Mouse (Mus musculus): ENCODE results near the gene Alg11. TPM values are rescaled to one million over a fixed set of nuclear protein-coding genes. Genes with fewer than 3 reads are reported as not detected.
A peak's percentile ranks its signal among the peaks of the same experiment; 100 is the strongest.

Gene Alg11
- 34.5 and 43.8 TPM in 2 replicates for polyA plus RNA-seq (2014; fragmentation: Nextera tagmentation; extraction: Ambion mirVana)

GRCm38 (mm10) chr8:22060446-22060889 is at the start of gene Alg11:
Gene Alg11 (plus strand): TSS chr8:22060721.
- no peak within 1 kb of the TSS for H3K27ac ChIP-seq (replicated peaks; ENCODE audit: low read depth, low read length)
- H3K9ac ChIP-seq (ENCODE audit: low read length): peak within 1 kb of the TSS; percentile 63
- peak; percentile 96 for DNase-seq (ENCODE audit: low spot score)
- no peaks in the 10 kb centered on the region for H3K9me3 ChIP-seq (ENCODE audit: control insufficient read depth, low read length)
- peaks cover 10% of the 10 kb centered on the region for H3K27me3 ChIP-seq (ENCODE audit: control insufficient read depth, insufficient read depth, low read length)
- no peaks in the 10 kb centered on the region for H3K4me1 ChIP-seq (ENCODE audit: control insufficient read depth, insufficient read depth, low read length)
- WGBS: under 1% methylated on average over 34 of the region's 36 CpGs
- ATAC-seq (ENCODE audit: insufficient number of reproducible peaks, low FRiP score, low TSS enrichment, low read depth): peak; percentile 100
- peak within 1 kb of the TSS; percentile 71 for H3K4me3 ChIP-seq (ENCODE audit: low read depth, low read length)
- H3K4me2 ChIP-seq (ENCODE audit: low read depth, severe bottlenecking): peak within 1 kb of the TSS; percentile 93
- H3K36me3 ChIP-seq (ENCODE audit: control insufficient read depth, insufficient read depth, low read length): peaks cover 5% of the 10 kb centered on the region

DNA sequence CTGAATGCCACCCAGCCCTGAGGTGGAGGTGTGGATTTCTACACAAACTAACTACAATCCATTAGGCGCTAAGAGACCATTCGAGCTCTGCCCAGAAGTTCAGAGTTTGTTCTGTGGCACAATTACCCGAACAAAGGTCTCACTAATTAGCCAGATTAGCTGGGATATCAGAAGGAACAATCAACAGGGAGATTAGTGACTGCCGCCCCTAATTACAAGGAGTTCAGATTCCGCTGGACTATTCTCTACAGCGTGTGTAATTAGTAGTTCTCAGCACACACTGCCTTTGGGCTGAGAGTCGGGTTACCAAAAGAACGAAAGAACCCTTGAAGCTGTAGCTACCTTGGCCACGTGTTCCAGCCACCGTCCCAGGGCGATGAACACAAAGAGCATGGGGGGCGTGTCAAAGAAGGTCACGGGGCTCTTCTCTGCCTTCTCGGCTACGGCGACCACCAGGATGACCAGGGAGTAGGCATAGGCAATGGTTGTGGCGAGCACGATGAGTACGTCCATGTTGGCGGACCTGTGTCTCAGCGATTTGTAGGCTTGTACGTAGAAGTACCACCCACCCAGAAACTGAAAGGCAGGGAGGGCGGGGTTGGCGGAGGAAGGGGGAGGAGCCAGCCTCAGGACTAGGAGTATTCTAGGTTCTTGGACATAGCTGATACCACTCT is 47.4 kb upstream of the Alg11 start:
- Histone ChIP-seq H3K4me2 (ENCODE audit: low read depth, severe bottlenecking) (no peak overlapping the region), H3K4me1 (ENCODE audit: control insufficient read depth, insufficient read depth, low read length) (no peaks in the 10 kb centered on the region), H3K36me3 (ENCODE audit: control insufficient read depth, insufficient read depth, low read length) (no peaks in the 10 kb centered on the region), H3K9me3 (ENCODE audit: control insufficient read depth, low read length) (no peaks in the 10 kb centered on the region), H3K9ac (ENCODE audit: low read length) (no peak overlapping the region), H3K27ac (replicated peaks; ENCODE audit: low read depth, low read length) (no peak overlapping the region), H3K27me3 (ENCODE audit: control insufficient read depth, insufficient read depth, low read length) (no peaks in the 10 kb centered on the region), H3K4me3 (ENCODE audit: low read depth, low read length) (no peak overlapping the region)
- WGBS: 67% methylated on average over 24 of the region's 24 CpGs
- ATAC-seq (ENCODE audit: insufficient number of reproducible peaks, low FRiP score, low TSS enrichment, low read depth) (no peak), DNase-seq (ENCODE audit: low spot score) (no peak)

GRCm38 (mm10) chr8:22017731-22018130 is 42.8 kb upstream of the Alg11 start:
- Histone ChIP-seq H3K4me3 (ENCODE audit: low read depth, low read length) (no peak overlapping the region), H3K9me3 (ENCODE audit: control insufficient read depth, low read length) (no peaks in the 10 kb centered on the region), H3K4me2 (ENCODE audit: low read depth, severe bottlenecking) (no peak overlapping the region), H3K4me1 (ENCODE audit: control insufficient read depth, insufficient read depth, low read length) (no peaks in the 10 kb centered on the region), H3K27ac (replicated peaks; ENCODE audit: low read depth, low read length) (no peak overlapping the region), H3K27me3 (ENCODE audit: control insufficient read depth, insufficient read depth, low read length) (no peaks in the 10 kb centered on the region), H3K36me3 (ENCODE audit: control insufficient read depth, insufficient read depth, low read length) (no peaks in the 10 kb centered on the region), H3K9ac (ENCODE audit: low read length) (no peak overlapping the region)
- 43% methylated on average over 7 of the region's 7 CpGs for WGBS
- DNase-seq (ENCODE audit: low spot score) (no peak), ATAC-seq (ENCODE audit: insufficient number of reproducible peaks, low FRiP score, low TSS enrichment, low read depth) (no peak)

DNA sequence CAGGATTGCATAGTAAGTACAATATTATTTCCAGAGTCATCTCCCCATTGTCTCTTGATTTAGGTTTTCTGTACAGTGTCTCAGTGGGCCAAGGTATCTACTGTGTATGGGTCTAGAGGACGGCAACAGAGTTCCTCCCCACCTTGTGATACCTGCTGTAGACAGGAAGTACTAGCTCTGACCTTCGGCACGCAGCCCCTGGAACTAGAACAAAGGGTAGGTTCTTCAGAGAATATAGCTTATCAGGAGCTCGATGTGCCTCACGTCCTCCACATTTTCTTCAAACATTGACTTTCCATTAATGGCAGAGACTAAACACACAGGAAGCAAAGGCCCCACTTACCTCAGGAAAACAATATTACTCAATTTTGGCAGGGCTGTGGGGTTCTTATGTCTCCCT is 41.0 kb upstream of the Alg11 start:
- whole genome bisulfite sequencing: 90% methylated on average over 5 of the region's 5 CpGs
- H3K4me1 ChIP-seq (ENCODE audit: control insufficient read depth, insufficient read depth, low read length): no peaks in the 10 kb centered on the region
- DNase-seq (ENCODE audit: low spot score): no peak
- no peaks in the 10 kb centered on the region for H3K36me3 ChIP-seq (ENCODE audit: control insufficient read depth, insufficient read depth, low read length)
- no peaks in the 10 kb centered on the region for H3K27me3 ChIP-seq (ENCODE audit: control insufficient read depth, insufficient read depth, low read length)
- no peak overlapping the region for H3K9ac ChIP-seq (ENCODE audit: low read length)
- no peak overlapping the region for H3K4me2 ChIP-seq (ENCODE audit: low read depth, severe bottlenecking)
- ATAC-seq (ENCODE audit: insufficient number of reproducible peaks, low FRiP score, low TSS enrichment, low read depth): no peak
- no peak overlapping the region for H3K4me3 ChIP-seq (ENCODE audit: low read depth, low read length)
- H3K27ac ChIP-seq (replicated peaks; ENCODE audit: low read depth, low read length): no peak overlapping the region
- H3K9me3 ChIP-seq (ENCODE audit: control insufficient read depth, low read length): no peaks in the 10 kb centered on the region

DNA sequence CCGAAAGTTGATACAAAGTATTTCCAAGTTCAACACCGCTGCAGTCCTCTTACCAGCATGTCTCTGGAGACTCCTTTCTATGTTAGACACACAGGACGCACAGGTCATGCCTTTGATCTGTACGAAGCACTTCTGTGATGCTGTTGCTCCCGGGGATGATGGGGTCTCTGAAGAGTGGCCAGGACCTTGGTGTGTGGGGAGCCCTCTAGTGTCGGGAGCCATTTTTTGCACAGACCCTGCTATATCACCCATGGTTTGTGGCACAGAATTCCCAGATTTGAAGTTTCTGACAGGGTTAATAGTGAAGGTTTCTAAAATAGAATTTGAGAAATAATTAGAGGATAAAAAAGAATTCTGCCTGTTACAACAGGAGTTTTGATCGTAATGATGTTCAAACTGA is 38.3 kb upstream of the Alg11 start:
- WGBS: 52% methylated on average over 7 of the region's 7 CpGs
- Histone ChIP-seq H3K36me3 (ENCODE audit: control insufficient read depth, insufficient read depth, low read length) (no peaks in the 10 kb centered on the region), H3K9me3 (ENCODE audit: control insufficient read depth, low read length) (no peaks in the 10 kb centered on the region), H3K9ac (ENCODE audit: low read length) (no peak overlapping the region), H3K4me1 (ENCODE audit: control insufficient read depth, insufficient read depth, low read length) (no peaks in the 10 kb centered on the region), H3K27ac (replicated peaks; ENCODE audit: low read depth, low read length) (no peak overlapping the region), H3K27me3 (ENCODE audit: control insufficient read depth, insufficient read depth, low read length) (no peaks in the 10 kb centered on the region), H3K4me2 (ENCODE audit: low read depth, severe bottlenecking) (no peak overlapping the region), H3K4me3 (ENCODE audit: low read depth, low read length) (no peak overlapping the region)
- DNase-seq (ENCODE audit: low spot score) (no peak), ATAC-seq (ENCODE audit: insufficient number of reproducible peaks, low FRiP score, low TSS enrichment, low read depth) (no peak)

GRCm38 (mm10) chr8:22025241-22025640 is 35.3 kb upstream of the Alg11 start:
- Histone ChIP-seq H3K4me1 (ENCODE audit: control insufficient read depth, insufficient read depth, low read length) (no peaks in the 10 kb centered on the region), H3K36me3 (ENCODE audit: control insufficient read depth, insufficient read depth, low read length) (no peaks in the 10 kb centered on the region), H3K4me2 (ENCODE audit: low read depth, severe bottlenecking) (no peak overlapping the region), H3K9ac (ENCODE audit: low read length) (no peak overlapping the region), H3K9me3 (ENCODE audit: control insufficient read depth, low read length) (no peaks in the 10 kb centered on the region), H3K4me3 (ENCODE audit: low read depth, low read length) (no peak overlapping the region), H3K27me3 (ENCODE audit: control insufficient read depth, insufficient read depth, low read length) (no peaks in the 10 kb centered on the region), H3K27ac (replicated peaks; ENCODE audit: low read depth, low read length) (no peak overlapping the region)
- WGBS: 78% methylated on average over 4 of the region's 4 CpGs
- DNase-seq (ENCODE audit: low spot score) (no peak), ATAC-seq (ENCODE audit: insufficient number of reproducible peaks, low FRiP score, low TSS enrichment, low read depth) (no peak)

GRCm38 (mm10) chr8:22028973-22029372 is 31.5 kb upstream of the Alg11 start:
- ATAC-seq (ENCODE audit: insufficient number of reproducible peaks, low FRiP score, low TSS enrichment, low read depth): no peak
- no peaks in the 10 kb centered on the region for H3K9me3 ChIP-seq (ENCODE audit: control insufficient read depth, low read length)
- 90% methylated on average over 3 of the region's 3 CpGs for WGBS

DNA sequence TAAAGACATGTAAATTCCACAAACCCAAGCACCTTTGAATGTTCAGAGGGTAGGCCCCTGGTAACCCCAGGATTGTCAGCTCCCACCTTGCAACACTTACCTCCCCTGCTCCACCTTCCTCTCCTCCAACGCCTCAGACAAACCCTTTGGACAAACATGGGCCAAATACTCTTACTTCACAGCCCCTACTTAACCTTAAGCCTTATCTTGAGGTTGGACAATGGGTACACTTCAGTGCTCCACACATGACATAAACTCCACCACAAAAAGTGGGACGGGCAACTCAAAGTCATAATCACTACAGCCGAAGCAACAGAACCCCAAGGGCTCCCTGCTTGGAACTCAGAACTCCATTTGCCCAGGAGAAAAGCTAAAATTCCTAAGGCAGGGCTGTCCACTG is 29.5 kb upstream of the Alg11 start:
- no peaks in the 10 kb centered on the region for H3K36me3 ChIP-seq (ENCODE audit: control insufficient read depth, insufficient read depth, low read length)
- WGBS: 91% methylated on average over 3 of the region's 3 CpGs
- no peaks in the 10 kb centered on the region for H3K9me3 ChIP-seq (ENCODE audit: control insufficient read depth, low read length)
- H3K27me3 ChIP-seq (ENCODE audit: control insufficient read depth, insufficient read depth, low read length): no peaks in the 10 kb centered on the region
- no peak overlapping the region for H3K4me2 ChIP-seq (ENCODE audit: low read depth, severe bottlenecking)
- no peak for DNase-seq (ENCODE audit: low spot score)
- no peak overlapping the region for H3K27ac ChIP-seq (replicated peaks; ENCODE audit: low read depth, low read length)
- H3K9ac ChIP-seq (ENCODE audit: low read length): no peak overlapping the region
- H3K4me1 ChIP-seq (ENCODE audit: control insufficient read depth, insufficient read depth, low read length): no peaks in the 10 kb centered on the region
- no peak for ATAC-seq (ENCODE audit: insufficient number of reproducible peaks, low FRiP score, low TSS enrichment, low read depth)
- H3K4me3 ChIP-seq (ENCODE audit: low read depth, low read length): no peak overlapping the region

More at GRCm38 (mm10) chr8:22028973-22029372, 31.5 kb upstream of the Alg11 start:
- Histone ChIP-seq H3K27me3 (ENCODE audit: control insufficient read depth, insufficient read depth, low read length) (no peaks in the 10 kb centered on the region), H3K27ac (replicated peaks; ENCODE audit: low read depth, low read length) (no peak overlapping the region), H3K36me3 (ENCODE audit: control insufficient read depth, insufficient read depth, low read length) (no peaks in the 10 kb centered on the region), H3K9ac (ENCODE audit: low read length) (no peak overlapping the region), H3K4me3 (ENCODE audit: low read depth, low read length) (no peak overlapping the region), H3K4me2 (ENCODE audit: low read depth, severe bottlenecking) (no peak overlapping the region), H3K4me1 (ENCODE audit: control insufficient read depth, insufficient read depth, low read length) (no peaks in the 10 kb centered on the region)
- DNase-seq (ENCODE audit: low spot score): no peak

- no peak overlapping the region for H3K4me3 ChIP-seq (ENCODE audit: low read depth, low read length)
- H3K9me3 ChIP-seq (ENCODE audit: control insufficient read depth, low read length): no peaks in the 10 kb centered on the region
- H3K9ac ChIP-seq (ENCODE audit: low read length): no peak overlapping the region
- H3K36me3 ChIP-seq (ENCODE audit: control insufficient read depth, insufficient read depth, low read length): no peaks in the 10 kb centered on the region
- no peak overlapping the region for H3K27ac ChIP-seq (replicated peaks; ENCODE audit: low read depth, low read length)
- WGBS: 92% methylated on average over 9 of the region's 9 CpGs
- DNase-seq (ENCODE audit: low spot score) (no peak), ATAC-seq (ENCODE audit: insufficient number of reproducible peaks, low FRiP score, low TSS enrichment, low read depth) (no peak)
- no peak overlapping the region for H3K4me2 ChIP-seq (ENCODE audit: low read depth, severe bottlenecking)
- no peaks in the 10 kb centered on the region for H3K4me1 ChIP-seq (ENCODE audit: control insufficient read depth, insufficient read depth, low read length)
- H3K27me3 ChIP-seq (ENCODE audit: control insufficient read depth, insufficient read depth, low read length): no peaks in the 10 kb centered on the region
Observed at GRCm38 (mm10) chr8:22036137-22036536, 24.4 kb upstream of the Alg11 start.
